Mouse (Mus musculus): ENCODE results near the gene Senp5. TPM values are rescaled to one million over a fixed set of nuclear protein-coding genes. Genes with fewer than 3 reads are reported as not detected.

Senp5 gene
- 13.1 and 16.2 TPM in 2 replicates for polyA plus RNA-seq (2015; fragmentation: Nextera tagmentation; extraction: Ambion mirVana)

GRCm38 (mm10) chr16:32002509-32003477 lies at the start of gene Senp5:
TSS of gene Senp5 (minus strand) at chr16:32003287.
- peak within 1 kb of the TSS; percentile 98 for H3K9ac ChIP-seq (ENCODE audit: low read depth, low read length)
- H3K4me2 ChIP-seq (ENCODE audit: low read length): peak within 1 kb of the TSS; percentile 73
- H3K27me3 ChIP-seq (replicated peaks; ENCODE audit: control insufficient read depth, insufficient read depth, low read length): no peaks in the 10 kb centered on the region
- WGBS: under 1% methylated on average over 64 of the region's 66 CpGs
- no peaks in the 10 kb centered on the region for H3K9me3 ChIP-seq (ENCODE audit: control insufficient read depth, low read length)
- H3K4me3 ChIP-seq (ENCODE audit: low read length): peak within 1 kb of the TSS; percentile 99
- peaks cover 17% of the 10 kb centered on the region for H3K4me1 ChIP-seq (ENCODE audit: control insufficient read depth, insufficient read depth, low read depth, low read length)
- H3K27ac ChIP-seq (ENCODE audit: low read depth, low read length): peak within 1 kb of the TSS; percentile 83
- H3K36me3 ChIP-seq (ENCODE audit: control insufficient read depth, insufficient read depth, low read length): no peaks in the 10 kb centered on the region
- peak; percentile 95 for ATAC-seq

- Histone ChIP-seq H3K4me3 (ENCODE audit: low read length) (no peak overlapping the region), H3K27me3 (replicated peaks; ENCODE audit: control insufficient read depth, insufficient read depth, low read length) (no peaks in the 10 kb centered on the region), H3K27ac (ENCODE audit: low read depth, low read length) (no peak overlapping the region), H3K9ac (ENCODE audit: low read depth, low read length) (no peak overlapping the region), H3K36me3 (ENCODE audit: control insufficient read depth, insufficient read depth, low read length) (peaks cover 39% of the 10 kb centered on the region), H3K4me2 (ENCODE audit: low read length) (no peak overlapping the region), H3K9me3 (ENCODE audit: control insufficient read depth, low read length) (no peaks in the 10 kb centered on the region), H3K4me1 (ENCODE audit: control insufficient read depth, insufficient read depth, low read depth, low read length) (no peaks in the 10 kb centered on the region)
- no peak for ATAC-seq
- 89% methylated on average over 4 of the region's 4 CpGs for WGBS
These were observed 39.3 kb upstream of the Senp5 start for GRCm38 (mm10) chr16:32042367-32042766.

DNA sequence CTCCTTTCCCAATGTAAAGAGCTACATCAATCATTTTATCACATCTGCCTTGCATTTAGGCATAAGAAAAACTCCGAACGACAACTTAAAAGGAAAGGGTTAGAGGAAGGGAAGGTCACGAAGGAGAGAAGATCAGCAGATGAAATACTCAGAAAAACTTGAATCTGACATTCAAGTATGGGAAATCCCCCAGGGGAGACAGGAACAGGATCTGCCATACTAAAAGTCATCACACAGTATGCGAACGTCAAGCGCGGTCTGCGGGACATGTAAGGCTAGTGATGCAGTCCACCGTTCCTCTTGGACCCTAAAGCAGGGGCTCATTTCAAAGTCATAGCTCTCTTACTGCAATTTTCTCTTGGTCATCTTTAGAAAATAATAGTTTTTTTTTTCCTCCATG lies 16.6 kb upstream of the Senp5 start:
- Histone ChIP-seq H3K4me2 (ENCODE audit: low read length) (no peak overlapping the region), H3K27ac (ENCODE audit: low read depth, low read length) (no peak overlapping the region), H3K9me3 (ENCODE audit: control insufficient read depth, low read length) (no peaks in the 10 kb centered on the region), H3K9ac (ENCODE audit: low read depth, low read length) (no peak overlapping the region), H3K36me3 (ENCODE audit: control insufficient read depth, insufficient read depth, low read length) (peaks cover 25% of the 10 kb centered on the region), H3K27me3 (replicated peaks; ENCODE audit: control insufficient read depth, insufficient read depth, low read length) (no peaks in the 10 kb centered on the region), H3K4me3 (ENCODE audit: low read length) (no peak overlapping the region), H3K4me1 (ENCODE audit: control insufficient read depth, insufficient read depth, low read depth, low read length) (no peaks in the 10 kb centered on the region)
- WGBS: 93% methylated on average over 9 of the region's 9 CpGs
- no peak for ATAC-seq

GRCm38 (mm10) chr16:32010330-32010729 lies 7.2 kb upstream of the Senp5 start:
- WGBS: 81% methylated on average over 4 of the region's 4 CpGs
- H3K4me1 ChIP-seq (ENCODE audit: control insufficient read depth, insufficient read depth, low read depth, low read length): no peaks in the 10 kb centered on the region
- no peak overlapping the region for H3K4me2 ChIP-seq (ENCODE audit: low read length)
- H3K36me3 ChIP-seq (ENCODE audit: control insufficient read depth, insufficient read depth, low read length): peaks cover 2% of the 10 kb centered on the region; the same call in 1 of the 2 replicates
- no peak overlapping the region for H3K27ac ChIP-seq (ENCODE audit: low read depth, low read length)
- ATAC-seq: no peak
- H3K9ac ChIP-seq (ENCODE audit: low read depth, low read length): no peak overlapping the region
- H3K9me3 ChIP-seq (ENCODE audit: control insufficient read depth, low read length): no peaks in the 10 kb centered on the region
- no peaks in the 10 kb centered on the region for H3K27me3 ChIP-seq (replicated peaks; ENCODE audit: control insufficient read depth, insufficient read depth, low read length)
- H3K4me3 ChIP-seq (ENCODE audit: low read length): no peak overlapping the region

- Histone ChIP-seq H3K9me3 (ENCODE audit: control insufficient read depth, low read length) (no peaks in the 10 kb centered on the region), H3K9ac (ENCODE audit: low read depth, low read length) (no peak overlapping the region), H3K36me3 (ENCODE audit: control insufficient read depth, insufficient read depth, low read length) (peaks cover 2% of the 10 kb centered on the region; the same call in 1 of the 2 replicates), H3K4me2 (ENCODE audit: low read length) (no peak overlapping the region), H3K27me3 (replicated peaks; ENCODE audit: control insufficient read depth, insufficient read depth, low read length) (no peaks in the 10 kb centered on the region), H3K27ac (ENCODE audit: low read depth, low read length) (no peak overlapping the region), H3K4me1 (ENCODE audit: control insufficient read depth, insufficient read depth, low read depth, low read length) (no peaks in the 10 kb centered on the region), H3K4me3 (ENCODE audit: low read length) (no peak overlapping the region)
- ATAC-seq: 0 out of 2 replicates have a peak, but pooled peaks have one; percentile 30
- WGBS: 47% methylated on average over 5 of the region's 5 CpGs
These were observed 6.8 kb upstream of the Senp5 start for GRCm38 (mm10) chr16:32009913-32010312.

GRCm38 (mm10) chr16:32008529-32009293 lies 5.6 kb upstream of the Senp5 start:
- Histone ChIP-seq H3K27ac (ENCODE audit: low read depth, low read length) (no peak overlapping the region), H3K4me2 (ENCODE audit: low read length) (no peak overlapping the region), H3K9me3 (ENCODE audit: control insufficient read depth, low read length) (no peaks in the 10 kb centered on the region), H3K4me1 (ENCODE audit: control insufficient read depth, insufficient read depth, low read depth, low read length) (peaks cover under 1% of the 10 kb centered on the region; the same call in 1 of the 2 replicates), H3K9ac (ENCODE audit: low read depth, low read length) (no peak overlapping the region), H3K36me3 (ENCODE audit: control insufficient read depth, insufficient read depth, low read length) (no peaks in the 10 kb centered on the region), H3K4me3 (ENCODE audit: low read length) (no peak overlapping the region), H3K27me3 (replicated peaks; ENCODE audit: control insufficient read depth, insufficient read depth, low read length) (no peaks in the 10 kb centered on the region)
- WGBS: 74% methylated on average over 10 of the region's 10 CpGs
- ATAC-seq: no peak

DNA sequence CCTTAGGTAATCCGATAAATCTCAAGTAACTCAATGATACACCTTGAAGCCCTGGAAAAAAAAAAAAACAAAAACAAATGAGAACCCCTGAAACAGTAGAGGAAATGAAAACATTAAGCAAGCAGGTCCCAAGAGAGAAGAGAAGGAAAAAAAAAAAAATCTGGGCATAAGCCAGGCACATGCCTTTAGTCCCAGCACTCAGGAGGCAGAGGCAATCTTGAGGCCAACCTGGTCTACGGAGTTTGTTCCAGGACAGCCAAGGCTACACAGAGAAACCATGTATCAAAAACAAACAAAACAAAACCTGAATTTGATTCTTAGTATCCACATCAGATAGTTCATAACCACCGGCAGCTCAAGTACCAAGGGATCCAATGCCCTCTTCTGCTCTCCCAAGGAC lies 1.6 kb upstream of the Senp5 start:
- Histone ChIP-seq H3K9ac (ENCODE audit: low read depth, low read length) (no peak overlapping the region), H3K36me3 (ENCODE audit: control insufficient read depth, insufficient read depth, low read length) (no peaks in the 10 kb centered on the region), H3K4me1 (ENCODE audit: control insufficient read depth, insufficient read depth, low read depth, low read length) (peaks cover 17% of the 10 kb centered on the region), H3K4me2 (ENCODE audit: low read length) (no peak overlapping the region), H3K9me3 (ENCODE audit: control insufficient read depth, low read length) (no peaks in the 10 kb centered on the region), H3K27ac (ENCODE audit: low read depth, low read length) (no peak overlapping the region), H3K4me3 (ENCODE audit: low read length) (no peak overlapping the region), H3K27me3 (replicated peaks; ENCODE audit: control insufficient read depth, insufficient read depth, low read length) (no peaks in the 10 kb centered on the region)
- WGBS: 93% methylated on average over 3 of the region's 3 CpGs
- no peak for ATAC-seq

DNA sequence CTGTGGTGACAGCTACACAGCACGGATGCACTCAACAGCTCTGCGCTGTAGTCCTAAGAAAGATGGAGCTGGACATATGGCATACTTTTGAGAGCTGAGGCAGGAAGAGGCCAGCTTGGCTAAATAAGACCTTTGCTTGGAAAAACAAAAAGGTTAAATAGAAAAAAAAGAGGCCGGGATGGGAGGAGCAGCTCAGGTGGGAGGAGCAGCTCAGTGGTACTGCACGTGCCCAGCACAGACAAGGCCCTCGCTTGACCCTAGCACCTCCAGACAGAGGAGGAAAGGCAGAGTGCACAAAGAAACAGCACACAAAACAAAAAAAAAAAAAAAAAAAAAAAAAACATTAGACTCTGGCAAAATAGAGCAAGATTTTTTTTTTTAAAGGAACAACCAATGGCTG lies 6.7 kb downstream of the Senp5 start:
- H3K27me3 ChIP-seq (replicated peaks; ENCODE audit: control insufficient read depth, insufficient read depth, low read length): no peaks in the 10 kb centered on the region
- no peak overlapping the region for H3K4me2 ChIP-seq (ENCODE audit: low read length)
- no peak overlapping the region for H3K9ac ChIP-seq (ENCODE audit: low read depth, low read length)
- WGBS: 87% methylated on average over 5 of the region's 5 CpGs
- H3K36me3 ChIP-seq (ENCODE audit: control insufficient read depth, insufficient read depth, low read length): 0 out of 2 replicates have a peak, but pooled peaks cover 2% of the 10 kb centered on the region
- H3K4me1 ChIP-seq (ENCODE audit: control insufficient read depth, insufficient read depth, low read depth, low read length): peaks cover 3% of the 10 kb centered on the region
- H3K9me3 ChIP-seq (ENCODE audit: control insufficient read depth, low read length): no peaks in the 10 kb centered on the region
- no peak overlapping the region for H3K27ac ChIP-seq (ENCODE audit: low read depth, low read length)
- no peak for ATAC-seq
- H3K4me3 ChIP-seq (ENCODE audit: low read length): no peak overlapping the region

DNA sequence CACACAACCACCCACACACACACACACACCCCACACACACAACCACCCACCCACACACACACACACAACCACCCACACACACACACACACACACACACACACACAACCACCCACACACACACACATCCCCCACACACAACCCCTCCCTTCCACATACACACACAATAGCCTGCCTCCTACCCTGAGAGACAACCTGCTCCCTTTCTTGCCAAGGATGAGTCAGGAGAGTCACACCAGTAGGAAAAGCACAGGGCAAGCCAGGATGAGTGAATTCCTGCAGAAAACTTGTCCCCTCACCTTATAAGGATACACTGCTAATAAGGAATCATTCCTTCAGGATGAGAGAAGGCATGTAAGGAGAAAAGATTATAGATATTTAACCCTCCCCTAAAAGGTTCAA lies 9.1 kb downstream of the Senp5 start:
- Histone ChIP-seq H3K27ac (ENCODE audit: low read depth, low read length) (no peak overlapping the region), H3K4me3 (ENCODE audit: low read length) (no peak overlapping the region), H3K4me1 (ENCODE audit: control insufficient read depth, insufficient read depth, low read depth, low read length) (no peaks in the 10 kb centered on the region), H3K9me3 (ENCODE audit: control insufficient read depth, low read length) (no peaks in the 10 kb centered on the region), H3K9ac (ENCODE audit: low read depth, low read length) (no peak overlapping the region), H3K27me3 (replicated peaks; ENCODE audit: control insufficient read depth, insufficient read depth, low read length) (no peaks in the 10 kb centered on the region), H3K4me2 (ENCODE audit: low read length) (no peak overlapping the region), H3K36me3 (ENCODE audit: control insufficient read depth, insufficient read depth, low read length) (peaks cover 8% of the 10 kb centered on the region)
- ATAC-seq: no peak

Measured in hindbrain, embryonic 16.5 days (tissue).